8 mouse cellular contexts compared by ENCODE assay signal in the genomic region with DNA sequence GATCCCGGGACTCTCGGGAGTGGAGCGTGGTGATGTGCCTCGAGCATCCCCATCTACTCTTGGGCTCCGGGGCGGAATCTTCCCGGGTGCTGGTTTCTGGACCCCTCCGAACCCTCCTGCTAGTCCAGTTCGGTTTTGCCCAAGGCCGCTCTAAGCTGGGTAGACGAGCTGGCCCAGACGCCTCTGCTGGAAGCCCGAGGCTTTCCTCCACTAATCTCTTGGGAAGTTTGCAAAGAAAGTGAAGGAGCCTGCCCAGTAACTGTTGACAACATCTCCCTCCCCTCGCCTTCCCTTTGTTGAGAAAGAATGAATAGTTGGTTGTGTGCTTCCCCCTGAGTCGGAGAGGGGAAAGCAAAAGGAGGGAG.
A peak's percentile ranks its signal among the peaks of the same experiment; 100 is the strongest.
DNase-seq lines count a peak whose midpoint lies in the region; ATAC-seq lines count a peak whose summit lies in the region.

No protein-coding gene starts in this region.

- peak overlapping the region; percentile 81 for H3K4me2 ChIP-seq in heart, embryonic 11.5 days
- peak overlapping the region; percentile 98 for H3K4me2 ChIP-seq in kidney, embryonic 16.5 days (replicated peaks; ENCODE audit: low read depth, low read length)
- H3K4me2 ChIP-seq in lung, embryonic 16.5 days (ENCODE audit: low read depth, low read length): peak overlapping the region; percentile 83

- peaks cover 42% of the 10 kb centered on the region for H3K27me3 ChIP-seq in embryonic facial prominence, embryonic 10.5 days (replicated peaks; ENCODE audit: low read depth, poor library complexity, severe bottlenecking)
- H3K27me3 ChIP-seq in heart, embryonic 11.5 days (ENCODE audit: control insufficient read depth, insufficient read depth, low read length): peaks cover 11% of the 10 kb centered on the region; the same call in 1 of the 2 replicates
- no peaks in the 10 kb centered on the region for H3K27me3 ChIP-seq in kidney, embryonic 16.5 days (ENCODE audit: insufficient read depth, low read length)
- H3K27me3 ChIP-seq in lung, embryonic 16.5 days (ENCODE audit: control insufficient read depth, insufficient read depth, low read depth, low read length): no peaks in the 10 kb centered on the region

- H3K9me3 ChIP-seq in embryonic facial prominence, embryonic 10.5 days: no peaks in the 10 kb centered on the region
- no peaks in the 10 kb centered on the region for H3K9me3 ChIP-seq in heart, embryonic 11.5 days (replicated peaks; ENCODE audit: control insufficient read depth, low read length)
- H3K9me3 ChIP-seq in kidney, embryonic 16.5 days (ENCODE audit: low read length): no peaks in the 10 kb centered on the region
- no peaks in the 10 kb centered on the region for H3K9me3 ChIP-seq in lung, embryonic 16.5 days (ENCODE audit: control insufficient read depth, low read length)

- no peak for ATAC-seq in heart, embryonic 11.5 days (replicated peaks; ENCODE audit: insufficient number of reproducible peaks, low FRiP score, low TSS enrichment)
- peak; percentile 36 for ATAC-seq in kidney, embryonic 16.5 days (ENCODE audit: low FRiP score, low TSS enrichment)
- ATAC-seq in lung, embryonic 16.5 days (ENCODE audit: low read depth): peak; percentile 30

- peak overlapping the region; percentile 91 for H3K27ac ChIP-seq in embryonic facial prominence, embryonic 10.5 days (replicated peaks)
- H3K27ac ChIP-seq in heart, embryonic 11.5 days (ENCODE audit: low read depth, low read length): peak overlapping the region; percentile 11; the same call in 1 of the 2 replicates
- peak overlapping the region; percentile 70; the same call in 1 of the 2 replicates for H3K27ac ChIP-seq in kidney, embryonic 16.5 days (ENCODE audit: low read length)
- peak overlapping the region; percentile 89 for H3K27ac ChIP-seq in lung, embryonic 16.5 days (ENCODE audit: low read length)

- H3K4me3 ChIP-seq in embryonic facial prominence, embryonic 10.5 days: peak overlapping the region; percentile 80
- H3K4me3 ChIP-seq in heart, embryonic 11.5 days (ENCODE audit: low read depth, low read length): peak overlapping the region; percentile 59
- H3K4me3 ChIP-seq in kidney, embryonic 16.5 days (ENCODE audit: low read length): peak overlapping the region; percentile 71
- peak overlapping the region; percentile 78 for H3K4me3 ChIP-seq in lung, embryonic 16.5 days (ENCODE audit: low read length)

- H3K36me3 ChIP-seq in embryonic facial prominence, embryonic 10.5 days (replicated peaks): 0 out of 2 replicates have a peak, but pooled peaks cover 4% of the 10 kb centered on the region
- H3K36me3 ChIP-seq in heart, embryonic 11.5 days (ENCODE audit: control insufficient read depth, insufficient read depth, low read length): 0 out of 2 replicates have a peak, but pooled peaks cover 2% of the 10 kb centered on the region
- no peaks in the 10 kb centered on the region for H3K36me3 ChIP-seq in kidney, embryonic 16.5 days (ENCODE audit: insufficient read depth, low read length)
- H3K36me3 ChIP-seq in lung, embryonic 16.5 days (ENCODE audit: control insufficient read depth, insufficient read depth, low read length): no peaks in the 10 kb centered on the region

- WGBS in embryonic facial prominence, embryonic 10.5 days: under 1% methylated on average over 15 of the region's 15 CpGs
- 0% methylated on average over 15 of the region's 15 CpGs for WGBS in heart, embryonic 11.5 days (ENCODE audit: insufficient replicate concordance)
- 0% methylated on average over 15 of the region's 15 CpGs for WGBS in kidney, embryonic 16.5 days
- WGBS in lung, embryonic 16.5 days: 0% methylated on average over 15 of the region's 15 CpGs

- H3K9ac ChIP-seq in heart, embryonic 11.5 days (ENCODE audit: low read depth, low read length): peak overlapping the region; percentile 72
- peak overlapping the region; percentile 82 for H3K9ac ChIP-seq in kidney, embryonic 16.5 days (replicated peaks; ENCODE audit: low read length)
- H3K9ac ChIP-seq in lung, embryonic 16.5 days (ENCODE audit: low read length): peak overlapping the region; percentile 91

- peaks cover 41% of the 10 kb centered on the region for H3K4me1 ChIP-seq in embryonic facial prominence, embryonic 10.5 days
- H3K4me1 ChIP-seq in heart, embryonic 11.5 days (ENCODE audit: control insufficient read depth, insufficient read depth, low read length): peaks cover 16% of the 10 kb centered on the region
- H3K4me1 ChIP-seq in kidney, embryonic 16.5 days (ENCODE audit: insufficient read depth, low read length): peaks cover 20% of the 10 kb centered on the region
- H3K4me1 ChIP-seq in lung, embryonic 16.5 days (replicated peaks; ENCODE audit: control insufficient read depth, insufficient read depth, low read length): peaks cover 18% of the 10 kb centered on the region

- DNase-seq in A20 (ENCODE audit: low read depth, low spot score): peak; percentile 63
- DNase-seq in Muller cell, postnatal 12 days (ENCODE audit: inconsistent ontology term): peak; percentile 78
- DNase-seq in embryonic facial prominence, embryonic 10.5 days (ENCODE audit: low spot score): peak; percentile 67
- peak; percentile 67 for DNase-seq in retina, postnatal 1 day
- no peak for DNase-seq in thymus, postnatal 10 days (ENCODE audit: low spot score in 2 of 2)

Comparison
In these comparisons a context has a peak if more than half of its experiments do, and no peak if none do; other contexts are left out.
1. DNase-seq: peak in A20 (single experiment), Muller cell, postnatal 12 days (single experiment), embryonic facial prominence, embryonic 10.5 days (single experiment) and retina, postnatal 1 day (single experiment); none in thymus, postnatal 10 days (0 of 2).
2. H3K27ac ChIP-seq: peak in every context shown above with its lines; median percentile 91 in embryonic facial prominence, embryonic 10.5 days; 89 in lung, embryonic 16.5 days; 70 in kidney, embryonic 16.5 days; 11 in heart, embryonic 11.5 days.
3. Peak in every context shown above with its lines, with median percentiles within 50 percentile points of each other: H3K4me3 ChIP-seq, H3K4me2 ChIP-seq and H3K9ac ChIP-seq.